Mouse (Mus musculus) retina, postnatal 1 day (tissue): Measurements from ENCODE around the gene Ppme1.
A peak's percentile ranks its signal among the peaks of the same experiment; 100 is the strongest.

Source experiments
- DNase-seq: peaks from one replicate; pipeline ENCODE4 v3.0.0-alpha.2; 2012

Ppme1 gene

DNA sequence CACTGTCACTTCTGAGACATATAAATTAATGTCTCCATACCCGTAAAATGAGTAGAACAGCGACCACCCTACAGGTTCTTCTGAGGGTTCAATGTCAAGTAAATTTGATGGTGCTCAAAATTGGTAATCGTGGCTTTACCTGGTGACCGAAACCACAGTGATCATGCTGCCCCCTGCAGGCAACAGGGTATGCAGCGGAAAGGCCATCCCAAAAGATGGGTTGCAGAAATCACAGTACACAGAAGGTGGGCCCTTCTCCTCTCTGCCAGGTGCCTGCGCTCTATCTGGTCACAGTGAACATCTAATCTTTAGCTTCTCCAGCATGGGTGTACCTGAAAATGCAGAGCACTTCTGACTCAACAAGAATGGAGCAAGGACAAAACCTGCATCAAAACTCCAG, 46.6 kb downstream of the Ppme1 start:
- DNase-seq, result no peak

DNA sequence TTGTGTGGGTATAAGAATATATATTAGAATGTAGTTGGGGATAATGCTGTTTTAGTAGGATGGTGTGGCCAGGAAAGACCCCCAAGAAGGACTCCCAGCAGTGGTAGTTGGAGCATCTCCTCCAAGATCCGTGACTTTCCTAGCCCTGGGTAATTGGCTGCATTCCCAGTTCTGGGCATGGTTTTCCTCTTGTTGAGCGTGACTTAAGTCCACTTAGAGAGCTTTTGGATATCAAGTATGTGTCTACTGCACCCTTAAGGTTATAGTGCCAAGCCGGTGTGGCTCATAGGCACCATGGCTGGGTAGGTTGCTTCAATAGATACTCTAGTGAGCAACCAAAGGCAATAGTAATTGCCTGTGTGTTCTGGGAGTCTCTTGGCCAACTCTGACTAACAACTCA, 48.4 kb downstream of the Ppme1 start:
- no peak for DNase-seq

DNA sequence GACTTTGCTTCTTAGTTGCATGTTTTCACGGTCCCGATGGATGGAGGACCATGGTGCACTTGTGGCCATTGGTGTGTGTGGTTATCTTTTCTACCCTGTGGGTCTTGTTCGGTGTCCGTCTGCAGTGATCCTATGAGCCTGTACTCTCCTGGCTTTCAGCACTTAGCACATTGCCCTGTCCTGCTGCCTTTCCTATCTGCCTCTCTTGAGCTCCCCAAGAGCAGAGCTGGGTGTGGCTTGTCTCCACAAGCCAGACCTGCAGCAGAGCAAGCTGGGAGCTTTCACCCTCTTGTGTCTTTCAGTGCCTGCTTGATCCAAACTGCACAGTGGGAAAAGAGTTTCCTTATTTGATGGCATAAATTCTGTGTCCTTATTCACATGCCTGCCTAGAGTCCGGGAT, 54.6 kb downstream of the Ppme1 start:
- DNase-seq, result no peak

DNA sequence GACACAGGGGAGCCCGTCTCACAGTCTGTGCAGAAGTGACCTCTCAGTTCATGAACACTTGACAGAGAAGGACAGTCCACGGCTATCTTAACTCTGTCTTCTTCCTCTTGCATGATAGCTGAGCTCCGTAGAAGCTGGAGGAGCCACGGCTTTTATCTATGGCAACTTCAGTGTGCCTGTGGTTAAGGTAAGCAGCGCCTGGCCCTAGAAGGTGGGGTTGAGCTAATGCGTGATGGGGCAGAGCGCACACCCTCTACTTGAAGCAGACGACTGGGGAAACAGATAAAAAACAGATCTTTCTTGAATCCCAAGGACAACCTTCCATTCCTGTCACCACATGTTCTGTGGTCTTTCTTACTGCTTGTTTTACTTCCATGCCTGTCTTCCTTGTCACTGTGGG, 55.2 kb downstream of the Ppme1 start:
- no peak for DNase-seq

DNA sequence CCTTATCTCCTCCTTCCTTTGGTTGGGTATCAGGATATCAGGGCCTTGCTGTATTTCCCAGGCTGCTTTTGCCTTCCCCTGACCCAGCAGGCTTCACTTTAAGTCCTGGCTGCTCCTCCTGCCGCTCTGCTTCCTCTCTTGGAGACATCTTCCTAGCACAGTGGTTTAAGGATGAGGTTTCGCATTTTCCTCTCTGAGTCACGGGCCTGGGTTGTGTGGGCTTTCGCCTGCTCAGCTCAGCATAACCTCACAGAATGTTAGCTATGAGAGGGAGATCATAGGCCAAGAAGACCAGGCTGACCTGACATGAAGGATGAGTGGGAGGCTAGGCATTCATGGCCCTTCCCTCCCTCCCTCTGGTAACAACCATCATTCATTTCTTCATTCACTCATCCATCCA, 59.4 kb downstream of the Ppme1 start:
- DNase-seq, result no peak

- DNase-seq, result no peak
Observed at GRCm38 (mm10) chr7:100310290-100310689, 61.8 kb downstream of the Ppme1 start.

DNA sequence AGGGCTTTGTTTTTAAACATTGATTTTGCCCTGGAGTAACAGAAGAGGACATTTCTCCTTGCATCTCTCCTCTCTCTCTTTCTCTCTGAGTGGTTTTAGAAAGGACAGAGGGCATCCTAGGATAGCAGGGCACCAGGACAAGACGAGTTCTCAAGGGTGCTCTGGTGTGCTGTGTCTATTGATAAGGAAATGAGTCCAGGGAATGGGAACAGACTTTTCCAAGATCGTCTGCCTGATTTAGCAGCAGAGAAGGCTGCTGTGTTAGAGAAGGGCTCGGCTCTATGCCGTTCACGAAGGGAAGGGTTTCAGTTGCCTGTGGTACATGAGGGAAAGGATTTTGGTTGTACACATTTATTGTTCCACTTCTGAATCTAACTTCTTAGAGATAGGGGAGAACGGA, 62.4 kb downstream of the Ppme1 start:
- DNase-seq, result no peak

DNA sequence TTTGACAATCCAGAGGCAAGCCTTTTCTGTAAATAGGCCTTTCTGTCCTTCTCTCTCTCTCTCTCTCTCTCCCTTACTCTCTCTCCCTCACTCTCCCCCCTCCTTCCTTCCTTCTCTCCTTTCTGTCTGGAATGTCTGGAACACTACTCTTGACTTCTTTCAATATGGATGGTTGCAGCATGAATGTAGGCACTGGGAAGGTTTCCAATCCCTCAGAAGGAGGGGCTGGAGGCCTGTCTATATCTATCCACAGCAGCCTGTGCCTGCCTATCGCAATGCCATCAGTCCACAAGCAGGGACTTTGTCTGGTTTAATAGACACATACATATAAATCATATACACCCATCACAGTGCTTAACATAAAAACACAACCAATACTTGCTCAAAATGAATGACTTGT, 62.9 kb downstream of the Ppme1 start:
- DNase-seq, result no peak

DNA sequence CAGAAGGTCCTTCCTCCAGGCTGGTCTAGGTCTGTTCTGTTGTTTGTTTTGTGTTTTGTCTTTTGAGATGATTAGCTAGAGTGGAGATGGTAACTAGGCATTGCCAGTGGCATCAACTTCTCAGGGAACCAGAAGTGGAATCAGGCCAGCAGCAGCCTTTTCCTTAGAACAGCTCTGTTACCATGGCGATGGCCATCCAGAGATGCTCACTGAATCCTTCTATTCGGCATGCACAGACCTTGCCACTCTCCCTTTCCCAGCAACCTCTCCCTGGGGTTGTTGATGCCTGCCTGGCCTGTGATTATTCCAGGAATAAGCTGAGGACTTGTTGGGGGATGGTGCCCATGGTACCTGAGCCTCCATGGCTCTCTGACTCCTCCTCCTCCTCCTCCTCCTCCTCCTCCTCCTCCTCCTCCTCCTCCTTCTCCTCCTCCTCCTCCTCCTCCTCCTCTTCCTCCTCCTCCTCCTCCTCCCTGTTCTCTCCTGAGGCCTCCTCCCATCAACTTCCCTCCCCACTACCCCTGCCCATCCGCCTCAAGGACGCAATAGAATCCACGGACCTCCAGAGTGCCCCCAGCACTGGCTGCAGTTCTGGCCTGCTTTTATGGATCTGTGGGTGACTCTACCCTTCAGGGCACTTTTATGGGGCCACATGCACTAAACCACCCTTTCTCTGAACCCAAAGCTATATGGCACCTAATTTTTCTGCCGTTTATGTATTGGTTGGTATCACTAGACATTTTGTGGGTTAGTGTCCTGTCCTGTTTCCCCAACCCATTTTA, 64.0 kb downstream of the Ppme1 start:
- DNase-seq, result peak; percentile 58

- no peak for DNase-seq
Observed at GRCm38 (mm10) chr7:100305894-100306293, 66.2 kb downstream of the Ppme1 start.

- DNase-seq, result no peak
Observed at GRCm38 (mm10) chr7:100302316-100302715, 69.8 kb downstream of the Ppme1 start.

DNA sequence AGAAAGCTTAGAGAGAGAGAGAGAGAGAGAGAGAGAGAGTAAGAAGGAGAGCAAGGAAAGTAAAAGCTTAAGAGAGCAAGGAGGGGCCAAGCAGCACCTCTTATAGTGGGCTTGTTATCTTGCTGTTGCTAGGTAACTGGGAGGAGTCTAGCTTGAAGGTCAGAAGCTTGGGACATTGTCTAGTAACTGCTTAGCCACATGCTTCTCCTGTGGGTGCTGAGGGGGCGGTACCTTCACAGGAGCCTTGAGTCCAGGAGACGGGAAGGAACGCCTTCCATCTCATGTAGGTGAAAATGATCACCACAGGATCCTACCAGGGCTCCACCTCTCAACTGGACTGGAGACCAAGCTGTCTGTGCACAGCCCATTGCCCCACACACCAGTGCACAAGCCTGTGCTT, 70.7 kb downstream of the Ppme1 start:
- no peak for DNase-seq

DNA sequence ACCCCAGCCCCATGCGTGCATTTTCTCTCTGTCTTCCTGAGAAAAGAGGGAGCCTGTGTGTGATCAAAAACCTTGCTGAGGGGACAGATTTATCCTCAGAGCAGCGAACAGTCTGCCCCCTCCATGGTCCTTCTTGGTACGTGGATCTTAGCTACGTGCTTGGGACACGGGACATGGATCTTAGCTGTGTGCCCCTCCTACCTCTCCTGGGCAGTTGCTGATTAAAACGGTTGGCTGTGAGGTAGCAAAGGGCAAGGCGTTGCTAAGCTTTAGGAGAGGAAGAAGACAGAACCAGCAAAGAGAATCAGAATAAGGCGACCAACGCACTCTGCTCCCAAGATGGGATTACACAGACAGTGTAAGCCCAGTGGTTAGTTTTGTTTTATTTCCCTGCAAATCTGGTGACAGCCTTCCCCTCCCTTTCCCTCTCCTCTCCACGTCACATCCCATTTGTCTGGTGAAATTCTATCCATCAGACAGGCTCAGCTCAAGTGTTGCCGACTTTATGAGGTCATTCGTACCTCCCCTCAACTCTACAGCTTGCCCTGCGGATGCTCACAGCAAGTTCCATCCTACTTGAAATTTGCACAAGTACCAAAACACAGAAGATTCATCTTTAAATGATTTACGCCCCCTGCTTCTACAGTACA, 73.1 kb downstream of the Ppme1 start:
- DNase-seq, result no peak

DNA sequence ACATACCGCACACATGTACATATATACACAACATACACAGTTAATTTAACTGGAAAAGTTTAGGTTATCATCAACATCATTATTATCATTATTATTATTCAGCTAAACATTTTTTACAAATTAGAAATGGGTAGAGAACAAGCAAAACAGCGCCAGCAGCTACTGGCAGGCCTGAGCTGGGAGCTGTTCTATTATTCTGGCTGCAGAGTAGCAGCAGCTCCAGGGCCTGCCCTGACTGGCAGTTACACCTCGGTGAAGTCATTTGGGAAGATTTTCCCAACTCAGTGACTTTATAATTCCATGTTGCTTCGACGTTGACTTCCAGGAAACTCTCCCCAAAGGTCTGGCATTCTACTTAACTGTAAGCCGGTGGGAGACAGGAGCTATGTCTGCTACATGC, 75.4 kb downstream of the Ppme1 start:
- DNase-seq, result no peak

DNA sequence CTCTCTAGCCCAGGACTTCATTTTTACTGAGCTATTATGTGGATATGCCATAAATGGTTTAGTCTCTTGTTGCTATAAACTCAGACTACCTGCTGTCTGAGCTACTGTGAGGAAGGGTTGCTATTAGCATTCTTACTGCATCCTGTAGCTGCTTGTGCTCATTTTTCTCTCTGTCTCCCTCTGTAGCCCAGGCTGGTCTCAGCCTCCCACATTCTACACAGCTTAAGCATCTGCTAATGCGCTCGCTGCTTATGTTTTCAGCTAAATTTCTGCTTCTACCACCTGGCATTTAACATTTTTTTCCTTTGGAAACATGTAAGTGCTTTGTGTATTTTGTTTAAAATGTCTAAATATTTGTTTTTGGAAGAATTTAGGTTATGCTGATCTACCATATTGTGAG, 76.4 kb downstream of the Ppme1 start:
- DNase-seq, result no peak

- no peak for DNase-seq
Observed at GRCm38 (mm10) chr7:100293546-100293945, 78.6 kb downstream of the Ppme1 start.

DNA sequence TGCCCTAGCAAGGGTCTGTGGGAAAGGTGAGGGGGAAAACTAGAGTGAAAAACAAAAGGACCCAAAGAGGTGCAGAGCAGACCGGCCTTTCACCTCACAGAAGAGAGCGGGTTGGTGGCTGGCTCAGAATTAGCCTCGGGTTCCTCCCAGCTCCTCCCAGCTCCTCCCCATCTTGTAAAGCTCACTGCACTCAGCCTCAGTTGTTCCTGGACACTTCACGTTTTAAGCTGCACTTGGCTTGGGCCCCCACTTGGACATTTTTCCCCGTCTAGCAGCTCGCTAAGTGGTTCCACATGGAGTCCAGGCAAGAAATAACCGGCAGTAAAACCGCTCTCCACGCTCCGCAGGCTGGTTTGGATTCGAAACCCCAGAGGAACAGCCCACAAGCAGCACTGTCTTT, 83.5 kb downstream of the Ppme1 start:
- DNase-seq, result no peak

DNA sequence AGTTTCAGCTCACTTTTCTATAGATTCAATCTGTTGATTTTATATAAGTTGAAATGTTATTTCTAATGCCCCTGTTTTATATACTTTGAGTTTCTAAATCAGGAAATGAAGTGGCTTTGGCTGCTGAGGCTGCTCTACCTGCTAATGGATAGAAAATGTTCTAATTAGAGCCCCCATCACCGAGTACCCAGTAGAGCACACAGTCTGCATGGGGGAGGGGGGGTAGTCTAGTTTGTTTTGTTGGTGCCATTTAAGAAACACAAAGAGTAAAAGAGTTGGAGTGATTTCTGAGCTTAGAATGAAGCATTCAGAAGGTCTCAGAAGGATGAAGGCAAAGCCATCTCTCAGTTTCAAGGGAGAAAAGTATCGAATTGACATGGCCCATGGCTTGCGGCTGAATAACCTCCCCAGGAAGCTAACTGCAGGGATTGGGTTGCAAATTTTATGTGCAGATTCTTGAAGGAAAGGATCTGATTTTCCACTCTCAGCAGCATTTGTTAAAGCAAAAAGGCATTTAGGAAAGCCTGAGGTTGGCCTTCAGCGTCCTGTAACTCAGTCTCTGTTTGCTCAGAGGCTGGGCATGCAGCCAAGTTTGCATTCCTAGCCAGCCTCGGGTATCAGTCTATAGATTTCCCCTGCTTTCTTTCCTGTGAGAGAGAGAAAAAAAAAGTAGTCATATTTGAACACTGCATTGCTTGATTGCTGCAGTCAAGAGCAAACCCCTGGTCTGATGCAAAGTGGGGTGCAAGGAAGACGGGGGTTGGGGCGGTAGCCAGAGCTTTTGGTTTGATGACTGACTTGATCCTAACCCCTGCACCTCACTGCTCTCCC, 84.1 kb downstream of the Ppme1 start:
- DNase-seq, result peak; percentile 66

- peak; percentile 59 for DNase-seq
Observed at GRCm38 (mm10) chr7:100285383-100285782, 86.7 kb downstream of the Ppme1 start, which contains the start of gene P4ha3. TSS of gene P4ha3 (plus strand) at chr7:100285520.

- DNase-seq, result no peak
Observed at GRCm38 (mm10) chr7:100283298-100283697, 88.8 kb downstream of the Ppme1 start.

GRCm38 (mm10) chr7:100281596-100281995, 90.5 kb downstream of the Ppme1 start:
- DNase-seq, result no peak

- DNase-seq, result peak; percentile 74
Observed at GRCm38 (mm10) chr7:100279803-100280202, 92.3 kb downstream of the Ppme1 start.
